Mouse (Mus musculus) retina, postnatal 7 days (tissue): ENCODE measurements at regions not wholly inside any gene's neighbourhood (a gene's known extent, or its start where the extent isn't known, plus 50 kb on each side); places are given as distances from the start of the nearest gene placed in this dataset.
"Not testable (repeated sequence)": the region's sequence is repeated elsewhere in the genome, so short reads cannot be mapped to it uniquely, and the experiment has no call there.

Experiments used
- DNase-seq: peaks from one replicate; pipeline ENCODE4 v3.0.0-alpha.2; 2012; ENCODE audit warnings: low read depth, low spot score

- DNase-seq = no peak
Observed at GRCm38 (mm10) chr11:111957721-111958287, 824.2 kb upstream of the Sox9 start.

GRCm38 (mm10) chr11:111961047-111961837, 820.8 kb upstream of the Sox9 start:
- no peak for DNase-seq

- no peak for DNase-seq
Observed at GRCm38 (mm10) chr11:111961846-111962245, 820.2 kb upstream of the Sox9 start.

- DNase-seq = no peak
Observed at GRCm38 (mm10) chr11:111964066-111964465, 818.0 kb upstream of the Sox9 start.

- no peak for DNase-seq
Observed at GRCm38 (mm10) chr11:111966401-111966800, 815.6 kb upstream of the Sox9 start.

- DNase-seq = no peak
Observed at GRCm38 (mm10) chr11:111971001-111971400, 811.0 kb upstream of the Sox9 start.

GRCm38 (mm10) chr11:111978667-111979066, 803.4 kb upstream of the Sox9 start:
- DNase-seq = no peak

- no peak for DNase-seq
Observed at GRCm38 (mm10) chr11:111996395-111996794, 785.6 kb upstream of the Sox9 start.

GRCm38 (mm10) chr11:112010848-112011247, 771.2 kb upstream of the Sox9 start:
- DNase-seq = not testable (repeated sequence)

- no peak for DNase-seq
Observed at GRCm38 (mm10) chr11:112017906-112018305, 764.1 kb upstream of the Sox9 start.

GRCm38 (mm10) chr11:112028031-112028430, 754.0 kb upstream of the Sox9 start:
- no peak for DNase-seq

- no peak for DNase-seq
Observed at GRCm38 (mm10) chr11:112038741-112039140, 743.3 kb upstream of the Sox9 start.

- DNase-seq = no peak
Observed at GRCm38 (mm10) chr11:112044455-112044854, 737.6 kb upstream of the Sox9 start.

GRCm38 (mm10) chr11:112045353-112045752, 736.7 kb upstream of the Sox9 start:
- DNase-seq = no peak

- no peak for DNase-seq
Observed at GRCm38 (mm10) chr11:112050362-112050761, 731.7 kb upstream of the Sox9 start.

- no peak for DNase-seq
Observed at GRCm38 (mm10) chr11:112055591-112055990, 726.4 kb upstream of the Sox9 start.

- DNase-seq = no peak
Observed at GRCm38 (mm10) chr11:112067176-112067575, 714.8 kb upstream of the Sox9 start.

- DNase-seq = no peak
Observed at GRCm38 (mm10) chr11:112068821-112069220, 713.2 kb upstream of the Sox9 start.

GRCm38 (mm10) chr11:112071571-112071970, 710.5 kb upstream of the Sox9 start:
- no peak for DNase-seq

GRCm38 (mm10) chr11:112081386-112081785, 700.6 kb upstream of the Sox9 start:
- DNase-seq = no peak

- no peak for DNase-seq
Observed at GRCm38 (mm10) chr11:112083019-112083418, 699.0 kb upstream of the Sox9 start.

- DNase-seq = no peak
Observed at GRCm38 (mm10) chr11:112092168-112092567, 689.9 kb upstream of the Sox9 start.

- no peak for DNase-seq
Observed at GRCm38 (mm10) chr11:112095009-112095408, 687.0 kb upstream of the Sox9 start.
